ENCODE assay signal across 18 mouse cellular contexts in genomic region chr11:78764304-78764703, GRCm38 (mm10). TPM values are rescaled to one million over a fixed set of nuclear protein-coding genes. Genes with fewer than 3 reads are reported as not detected.
A peak's percentile ranks its signal among the peaks of the same experiment; 100 is the strongest.
DNase-seq lines count a peak whose midpoint lies in the region; ATAC-seq lines count a peak whose summit lies in the region.
"Had no signal": no experiment of that assay in that cellular context is flagged by ENCODE, and none has a peak within 500 bp of the region (broad histone marks: within the 10 kb centered on the region; RNA-seq: fewer than 3 reads in every experiment).

No protein-coding gene starts in this region.

- ATAC-seq in activated CD4-positive, CD25-positive, alpha-beta regulatory T cell, adult 4 months = no peak
- ATAC-seq: CD4-positive, CD25-positive, alpha-beta regulatory T cell, adult 4 months; forebrain, embryonic 16.5 days; intestine, embryonic 15.5 days; midbrain, embryonic 15.5 days had no signal

- peak; percentile 64 for DNase-seq in frontal cortex, postnatal 36 days (ENCODE audit: low spot score in 2 of 2)
- no peak for DNase-seq in frontal cortex, postnatal 25 days (ENCODE audit: low spot score in 2 of 2)
- DNase-seq in layer of hippocampus, adult 9-11 months = peak; percentile 33
- DNase-seq in layer of hippocampus, postnatal 25 days (ENCODE audit: extremely low spot score in 1 of 2, low spot score in 1 of 2) = no peak
- DNase-seq in right cerebral cortex, adult 2 months (ENCODE audit: low spot score in 2 of 2) = peak; percentile 64 to 68
- DNase-seq in right cerebral cortex, postnatal 14 days = no peak
- no peak for DNase-seq in Muller cell, postnatal 12 days (ENCODE audit: inconsistent ontology term)
- DNase-seq: cerebellum, adult 11-12 months; gastrocnemius, postnatal 14 days; heart, adult 11 months; kidney, postnatal 4 days; lung, postnatal 4 days; thymus, postnatal 25 days had no signal

RNA-seq across cellular contexts. Expression of gene Ccnq, which starts 12.8 kb away (rescaled TPM):
- total RNA-seq in layer of hippocampus, postnatal 25 days (2021) = 10 to 100 TPM; 17.9 to 19.5 TPM
- 10 to 100 TPM; 38.4 to 46.6 TPM for polyA plus RNA-seq in activated CD4-positive, CD25-positive, alpha-beta regulatory T cell, adult 4 months (2017; shearing (Covaris generic))

Comparison
In these comparisons a context has a peak if more than half of its experiments do, and no peak if none do; other contexts are left out.
1. DNase-seq: peak in frontal cortex, postnatal 36 days (2 of 2), layer of hippocampus, adult 9-11 months (single experiment) and right cerebral cortex, adult 2 months (2 of 2); none in frontal cortex, postnatal 25 days (0 of 2), layer of hippocampus, postnatal 25 days (0 of 2), right cerebral cortex, postnatal 14 days (single experiment) and Muller cell, postnatal 12 days (single experiment).